Mouse (Mus musculus) urinary bladder, postnatal 36 days (tissue): ENCODE data around the gene Ptprf.
A peak's percentile ranks its signal among the peaks of the same experiment; 100 is the strongest.

Source experiments
- DNase-seq, 2 experiments: peaks; one replicate each; pipeline ENCODE4 v3.0.0; 2022; ENCODE audit warnings: low spot score in 2 of 2, mixed read lengths in 1 of 2

Ptprf gene

DNA sequence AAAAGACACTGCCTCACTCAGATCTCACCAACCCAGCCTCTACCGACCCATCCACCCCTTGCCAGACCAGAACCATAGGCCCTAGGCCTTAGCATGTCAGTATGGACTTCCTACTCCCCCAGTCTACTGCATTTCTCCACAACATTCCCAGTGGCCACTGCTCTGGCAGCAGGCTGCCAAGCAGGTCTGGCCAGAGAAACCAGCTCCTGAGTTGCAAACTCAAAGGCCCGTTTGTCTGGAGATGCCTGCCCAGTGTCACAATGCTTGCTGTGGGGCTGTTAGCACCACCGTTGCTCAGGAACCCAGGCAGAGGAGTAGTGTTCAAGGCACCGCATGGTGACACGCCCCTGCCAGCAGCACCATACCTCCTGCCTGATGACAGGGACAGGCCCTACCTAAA is 5.0 kb downstream of the Ptprf start:
- peak in 1 of 2 experiments; percentile 75 for DNase-seq

DNA sequence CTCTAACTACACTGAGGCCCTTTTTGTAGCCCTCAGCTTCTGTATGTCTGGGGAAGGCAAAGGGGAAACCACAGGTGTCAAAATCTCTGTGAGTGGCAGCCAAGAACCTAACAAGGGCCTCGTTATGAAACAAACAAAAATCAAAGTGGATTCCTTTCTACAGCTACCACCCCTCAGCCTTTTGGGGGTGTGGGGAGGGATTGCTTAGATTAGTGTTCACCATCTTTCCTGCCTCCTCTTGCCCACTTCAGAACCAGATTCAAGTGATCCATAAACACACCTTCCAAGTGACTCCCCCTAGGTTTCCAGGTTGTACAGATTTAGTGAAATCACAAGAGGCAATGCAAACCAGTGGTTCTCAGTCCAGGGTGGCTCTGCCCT is 9.0 kb downstream of the Ptprf start:
- DNase-seq = no peak

GRCm38 (mm10) chr4:118281444-118282181 is 9.6 kb downstream of the Ptprf start:
- no peak for DNase-seq

- no peak for DNase-seq
These were observed 10.7 kb downstream of the Ptprf start for GRCm38 (mm10) chr4:118280506-118280905.

GRCm38 (mm10) chr4:118276520-118277232 is 14.5 kb downstream of the Ptprf start:
- peak in 1 of 2 experiments; percentile 67 for DNase-seq

DNA sequence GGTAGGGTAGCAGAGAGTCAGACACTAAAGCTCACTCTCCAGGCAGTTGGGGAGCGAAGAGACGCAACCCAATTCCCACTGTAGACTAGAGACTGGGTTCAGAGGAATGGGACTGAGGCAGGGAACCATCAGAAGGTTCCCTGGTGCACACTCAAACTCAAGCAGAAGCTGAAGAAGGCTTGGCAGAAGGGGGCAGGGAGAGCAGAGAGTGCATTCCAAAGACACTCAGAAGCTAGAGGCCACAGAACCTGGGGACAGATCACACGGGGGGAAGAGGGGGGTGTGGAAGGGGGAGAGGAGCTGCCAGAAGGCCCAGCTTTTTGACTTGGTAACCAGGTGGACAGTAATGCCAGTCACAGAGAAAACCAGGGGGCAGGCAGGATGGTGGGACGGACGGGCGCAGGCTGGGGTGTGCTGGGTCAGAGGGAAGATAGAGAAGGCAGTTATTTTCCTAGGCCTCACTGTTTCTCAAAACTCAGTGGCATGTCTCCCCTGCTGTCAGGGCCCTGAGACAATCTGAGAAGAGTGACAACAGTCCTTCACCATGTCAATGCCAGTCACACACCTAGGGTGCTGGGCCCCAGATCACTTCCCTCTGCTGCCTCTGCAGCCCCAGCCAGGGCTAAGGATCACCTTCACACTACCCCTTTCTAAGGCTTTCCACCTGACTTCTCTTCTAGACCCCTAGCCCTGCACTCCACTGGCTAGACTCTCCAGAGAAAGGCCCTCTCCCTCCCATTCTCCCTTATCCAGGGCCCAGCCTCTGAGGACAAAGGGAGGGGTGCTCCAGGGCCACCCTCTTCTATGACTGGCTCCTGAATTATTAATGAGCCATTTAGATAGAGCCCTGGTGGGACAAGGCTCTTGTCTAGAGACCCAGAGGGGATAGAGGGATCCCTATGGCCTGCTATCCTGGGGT is 15.3 kb downstream of the Ptprf start:
- no peak for DNase-seq

- DNase-seq = no peak
These were observed 16.7 kb downstream of the Ptprf start for GRCm38 (mm10) chr4:118274521-118274920.

DNA sequence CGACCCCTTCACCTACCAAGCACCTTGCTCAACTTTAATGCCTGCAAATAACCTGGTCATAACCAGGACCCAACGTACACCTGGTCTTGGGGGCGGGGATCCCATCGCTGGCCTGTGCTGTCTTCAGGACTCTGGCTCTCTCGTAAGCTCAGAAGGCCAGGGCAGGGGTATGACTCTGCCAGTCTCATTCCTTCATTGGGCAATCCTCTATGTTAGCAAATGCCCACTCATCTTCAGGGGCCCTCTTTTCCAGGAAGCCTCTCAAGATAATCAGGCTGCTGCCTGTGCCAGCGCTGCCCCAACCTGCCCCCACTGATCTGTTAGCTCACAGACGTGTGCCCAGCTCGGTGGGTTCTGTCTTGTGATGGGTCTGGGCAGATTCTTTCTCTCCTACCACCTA is 17.2 kb downstream of the Ptprf start:
- no peak for DNase-seq

GRCm38 (mm10) chr4:118273545-118273944 is 17.7 kb downstream of the Ptprf start:
- no peak for DNase-seq

DNA sequence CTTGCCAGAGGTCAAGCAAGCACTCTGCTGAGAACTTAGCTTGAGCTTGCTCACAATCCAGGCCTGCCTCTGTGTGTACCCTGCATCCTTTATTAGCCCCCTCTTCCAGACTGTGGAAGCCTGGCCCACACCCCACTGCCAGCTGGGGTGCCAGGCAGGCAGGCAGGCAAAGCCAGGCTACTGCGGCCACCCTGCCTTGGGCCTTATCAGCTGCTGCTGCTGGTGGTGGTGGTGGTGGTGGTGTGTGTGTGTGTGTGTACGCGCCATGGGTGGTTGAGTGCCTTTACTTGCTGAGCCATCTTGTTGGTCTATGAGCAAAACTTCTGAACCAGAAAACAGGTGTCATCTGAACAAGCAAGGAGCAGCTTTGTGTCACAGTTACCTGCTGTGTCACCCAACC is 18.3 kb downstream of the Ptprf start:
- DNase-seq = no peak

GRCm38 (mm10) chr4:118272258-118272657 is 18.9 kb downstream of the Ptprf start:
- peak in 1 of 2 experiments; percentile 79 for DNase-seq

DNA sequence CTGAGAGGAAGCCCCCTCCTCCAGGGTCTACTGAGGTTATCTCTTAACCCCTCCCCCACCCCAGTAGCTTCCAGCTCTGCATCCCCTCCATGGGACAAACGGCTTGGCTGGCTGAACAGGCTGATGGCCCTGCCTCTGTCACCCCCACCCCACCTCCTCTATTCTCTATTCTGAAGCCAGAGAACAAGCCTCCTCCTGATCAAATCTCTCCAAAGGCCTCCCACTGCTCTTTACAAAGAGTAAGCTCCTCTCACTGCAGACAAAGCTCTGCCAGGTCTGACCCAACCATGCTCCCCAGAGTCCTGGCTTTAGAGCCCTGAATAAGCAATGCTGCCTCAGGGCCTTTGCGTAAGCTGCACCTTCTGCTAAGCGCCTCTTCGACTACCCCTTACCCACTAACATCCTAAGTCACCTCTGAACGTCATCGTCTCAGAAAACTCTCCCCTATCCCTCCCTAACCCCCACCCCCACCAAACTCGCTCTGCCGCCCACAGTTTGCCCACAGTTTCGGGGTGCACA is 19.6 kb downstream of the Ptprf start:
- no peak for DNase-seq

DNA sequence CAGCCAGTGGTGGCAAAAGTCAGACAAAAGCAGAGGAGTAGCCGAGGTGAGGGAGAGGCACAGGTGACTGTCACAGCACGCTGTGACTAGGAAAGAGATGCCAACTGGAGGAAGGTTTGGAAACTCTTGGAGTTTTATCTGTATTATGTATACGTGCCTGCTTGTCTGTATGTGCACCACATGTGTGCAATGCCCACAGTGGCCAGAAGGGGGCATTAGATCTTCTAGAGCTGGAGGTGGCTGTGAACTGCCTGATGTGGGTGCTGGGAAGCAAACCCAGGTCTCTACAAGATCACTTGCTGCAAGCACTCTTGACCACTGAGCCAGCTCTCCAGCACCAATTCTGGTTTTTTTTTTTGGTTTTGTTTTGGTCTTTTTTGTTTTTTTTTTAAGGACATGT is 20.5 kb downstream of the Ptprf start:
- no peak for DNase-seq

DNA sequence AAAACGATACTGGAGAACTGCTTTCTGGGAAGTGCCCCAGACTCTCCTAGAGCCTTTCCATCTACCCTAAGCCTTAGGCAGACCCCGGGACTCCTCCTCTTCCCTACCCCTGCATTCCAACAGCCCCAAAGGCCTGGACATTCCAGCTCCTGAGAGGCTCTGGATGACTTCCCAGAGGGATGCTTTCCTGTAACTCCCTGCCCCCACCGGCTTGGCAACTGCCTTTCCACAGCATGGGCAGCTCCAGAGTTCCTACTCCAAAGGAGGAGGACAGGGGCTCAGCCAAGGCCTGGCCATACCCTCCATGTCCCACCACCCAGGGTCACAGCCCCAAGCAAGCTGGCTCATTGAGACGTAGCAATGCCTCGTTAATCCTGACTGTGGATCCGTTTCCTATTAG is 21.2 kb downstream of the Ptprf start:
- DNase-seq = no peak

- DNase-seq = no peak
These were observed 22.6 kb downstream of the Ptprf start for GRCm38 (mm10) chr4:118268429-118269212.

DNA sequence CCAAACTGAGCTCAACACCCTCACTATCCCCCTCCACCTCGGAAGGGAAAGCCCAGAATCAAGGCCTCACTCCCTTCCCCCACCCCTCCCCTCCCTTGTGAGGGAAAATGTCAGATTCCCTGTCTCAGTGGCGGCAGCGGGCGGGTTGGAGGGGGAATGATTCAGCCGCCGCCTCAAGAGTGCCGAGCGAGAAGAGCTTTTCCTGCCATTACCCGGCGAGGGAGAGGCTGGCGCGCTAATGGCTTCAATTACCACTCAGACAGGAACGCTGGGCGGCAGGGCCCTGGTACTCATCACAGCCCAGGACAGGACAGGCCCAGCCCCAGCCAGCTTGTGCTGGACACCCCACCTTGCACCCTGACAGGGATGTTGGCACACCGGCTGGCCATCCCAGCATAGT is 25.6 kb downstream of the Ptprf start:
- no peak for DNase-seq

- no peak for DNase-seq
These were observed 29.3 kb downstream of the Ptprf start for GRCm38 (mm10) chr4:118261771-118262473.

DNA sequence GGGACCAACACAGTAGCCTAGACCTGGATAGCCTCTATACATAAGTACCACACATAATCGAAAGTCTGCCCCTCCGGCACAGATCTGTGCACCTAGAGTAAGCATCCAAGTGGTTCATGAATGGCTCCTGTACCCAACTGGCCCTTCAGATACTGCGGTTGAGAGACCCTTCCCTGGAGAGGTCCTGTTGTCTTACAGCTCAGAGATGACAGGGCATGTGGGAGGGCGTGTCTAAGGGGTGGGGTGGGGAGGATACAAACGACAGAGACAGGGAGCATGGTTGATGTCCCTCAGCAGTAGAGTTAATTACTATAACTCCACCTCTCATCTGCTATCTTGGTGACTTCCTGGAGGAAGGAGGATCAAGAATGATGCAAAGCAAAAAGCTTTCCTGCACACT is 29.9 kb downstream of the Ptprf start:
- no peak for DNase-seq

DNA sequence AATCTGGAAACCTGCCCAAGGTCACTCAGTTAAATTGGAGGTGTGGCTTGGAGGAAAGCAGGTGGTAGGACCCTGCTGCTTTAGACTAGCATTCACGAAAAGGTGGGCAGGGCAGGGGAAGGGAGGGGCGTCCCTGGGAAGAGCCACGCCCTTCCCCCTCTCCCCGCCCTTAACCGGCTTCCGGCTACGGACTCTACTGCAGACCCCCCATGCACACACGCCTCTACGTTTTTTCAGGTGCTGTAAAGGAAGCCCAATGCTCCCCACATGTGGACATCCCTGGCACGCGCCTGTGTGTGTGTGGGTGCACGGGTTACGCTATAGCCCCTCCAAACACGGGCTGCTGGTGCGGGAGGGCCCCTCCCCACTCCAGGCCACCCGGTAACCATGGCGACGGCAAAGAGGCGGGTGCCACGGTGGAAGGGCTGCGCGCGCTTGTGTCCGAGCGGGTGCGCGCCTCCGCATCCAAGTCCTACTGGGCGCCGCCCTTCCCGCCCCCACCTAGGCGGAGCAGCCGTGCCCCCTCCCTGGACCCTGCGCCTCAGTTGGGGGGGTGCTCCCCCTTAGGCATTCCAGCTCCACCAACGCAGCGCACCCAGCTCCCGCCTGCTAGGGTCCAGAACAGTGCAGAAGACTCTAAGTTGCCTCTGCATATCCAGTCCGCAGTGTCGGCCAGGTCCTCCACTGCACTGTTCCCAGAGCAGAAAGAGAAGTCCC is 30.5 kb downstream of the Ptprf start:
- DNase-seq = no peak
